Mouse (Mus musculus) frontal cortex, postnatal 25 days (tissue): ENCODE results near the gene Dnajc6.

Experiments used
- DNase-seq, 2 experiments: peaks; one replicate each; pipeline ENCODE4 v3.0.0; 2022; ENCODE audit warnings: low spot score in 2 of 2

The Dnajc6 gene

GRCm38 (mm10) chr4:101506372-101506771, 9.9 kb downstream of the Dnajc6 start:
- no peak for DNase-seq

GRCm38 (mm10) chr4:101507571-101508422, 11.3 kb downstream of the Dnajc6 start:
- peak; percentile 73 to 81 for DNase-seq

GRCm38 (mm10) chr4:101508431-101508830, 12.0 kb downstream of the Dnajc6 start:
- no peak for DNase-seq

GRCm38 (mm10) chr4:101508851-101509577, 12.6 kb downstream of the Dnajc6 start:
- DNase-seq: peak; percentile 35 to 36

GRCm38 (mm10) chr4:101510111-101510903, 13.9 kb downstream of the Dnajc6 start:
- DNase-seq: no peak

GRCm38 (mm10) chr4:101510904-101511210, 14.4 kb downstream of the Dnajc6 start:
- DNase-seq: no peak

- no peak for DNase-seq
Observed at GRCm38 (mm10) chr4:101511768-101512521, 15.5 kb downstream of the Dnajc6 start.

- DNase-seq: no peak
Observed at GRCm38 (mm10) chr4:101513251-101513650, 16.8 kb downstream of the Dnajc6 start.

GRCm38 (mm10) chr4:101515853-101516252, 19.4 kb downstream of the Dnajc6 start:
- no peak for DNase-seq

GRCm38 (mm10) chr4:101516434-101517168, 20.2 kb downstream of the Dnajc6 start:
- no peak for DNase-seq

GRCm38 (mm10) chr4:101531901-101532300, 35.5 kb downstream of the Dnajc6 start:
- DNase-seq: no peak

- no peak for DNase-seq
Observed at GRCm38 (mm10) chr4:101540516-101540915, 44.1 kb downstream of the Dnajc6 start.

GRCm38 (mm10) chr4:101549958-101550591, 53.6 kb downstream of the Dnajc6 start:
- no peak for DNase-seq

GRCm38 (mm10) chr4:101550671-101551161, 54.3 kb downstream of the Dnajc6 start:
- no peak for DNase-seq

- no peak for DNase-seq
Observed at GRCm38 (mm10) chr4:101551425-101551824, 55.0 kb downstream of the Dnajc6 start.

- DNase-seq: no peak
Observed at GRCm38 (mm10) chr4:101552372-101552771, 55.9 kb downstream of the Dnajc6 start.

GRCm38 (mm10) chr4:101555016-101555415, 58.6 kb downstream of the Dnajc6 start:
- DNase-seq: no peak

- no peak for DNase-seq
Observed at GRCm38 (mm10) chr4:101560137-101560536, 63.7 kb downstream of the Dnajc6 start.

GRCm38 (mm10) chr4:101562836-101563235, 66.4 kb downstream of the Dnajc6 start:
- no peak for DNase-seq

GRCm38 (mm10) chr4:101563607-101564006, 67.2 kb downstream of the Dnajc6 start:
- DNase-seq: no peak
